21 mouse cellular contexts compared by ENCODE assay signal in genomic region chr4:144468091-144468490, GRCm38 (mm10). TPM values are rescaled to one million over a fixed set of nuclear protein-coding genes. Genes with fewer than 3 reads are reported as not detected.
DNase-seq lines count a peak whose midpoint lies in the region; ATAC-seq and TF ChIP-seq lines count a peak whose summit lies in the region.
"Had no signal": no experiment of that assay in that cellular context is flagged by ENCODE, and none has a peak within 500 bp of the region (broad histone marks: within the 10 kb centered on the region; RNA-seq: fewer than 3 reads in every experiment).

No protein-coding gene starts in this region.

- no peaks in the 10 kb centered on the region for H3K27me3 ChIP-seq in Patski

- no peak for TF ChIP-seq CTCF in Patski (IDR thresholded peaks at IDR 0.05)

- peak; percentile 3 for DNase-seq in NIH3T3 (ENCODE audit: low read depth)
- peak; percentile 62 for DNase-seq in Patski (ENCODE audit: low read depth, low spot score)
- no peak for DNase-seq in ovary, postnatal 10 days (ENCODE audit: low spot score)
- no peak for DNase-seq in cerebellum, adult 9-11 months
- DNase-seq: adrenal gland, adult 2 months; adrenal gland, adult 8-10 months; adrenal gland, postnatal 10 days; adrenal gland, postnatal 14 days; adrenal gland, postnatal 25 days; adrenal gland, postnatal 36 days; B cell, adult 2 months; cerebellum, adult 11 months; cerebellum, adult 11-12 months; cerebellum, adult 18-20 months; cerebellum, adult 2 months; cerebellum, adult 8-10 months had no signal

- in situ Hi-C loops in Patski (cut with MboI; ENCODE audit: low pct_unique_long_range_greater_than_20kb) = no loop called here

- CTCF ChIA-PET in Patski (lab: Charles Lee) = no interaction called here

- ATAC-seq in Patski = peak; percentile 83
- ATAC-seq: activated CD4-positive, CD25-positive, alpha-beta regulatory T cell, adult 4 months; CD4-positive, CD25-positive, alpha-beta regulatory T cell, adult 4 months had no signal

- POLR2A ChIA-PET in Patski (lab: Charles Lee) = no interaction called here

RNA-seq across cellular contexts. Expression of gene Aadacl3, which starts 4.5 kb away (rescaled TPM):
- polyA plus RNA-seq in Patski (2021) = not detected
- polyA plus RNA-seq: activated CD4-positive, CD25-positive, alpha-beta regulatory T cell, adult 4 months; adrenal gland, adult 2 months; brain, embryonic 14.5 days; C2C12; CD4-positive, CD25-positive, alpha-beta regulatory T cell, adult 4 months; cerebellum, adult 2 months; G1E had no signal

RNA-seq across cellular contexts. Expression of gene Gm9944, which starts 15.0 kb away (rescaled TPM):
- polyA plus RNA-seq in Patski (2021) = not detected
- polyA plus RNA-seq: activated CD4-positive, CD25-positive, alpha-beta regulatory T cell, adult 4 months; adrenal gland, adult 2 months; brain, embryonic 14.5 days; C2C12; CD4-positive, CD25-positive, alpha-beta regulatory T cell, adult 4 months; cerebellum, adult 2 months; G1E had no signal

RNA-seq across cellular contexts. Expression of gene 1700012P22Rik, which starts 29.5 kb away (rescaled TPM):
- not detected for polyA plus RNA-seq in Patski (2021)
- polyA plus RNA-seq: activated CD4-positive, CD25-positive, alpha-beta regulatory T cell, adult 4 months; adrenal gland, adult 2 months; brain, embryonic 14.5 days; C2C12; CD4-positive, CD25-positive, alpha-beta regulatory T cell, adult 4 months; cerebellum, adult 2 months; G1E had no signal

RNA-seq across cellular contexts. Expression of gene 9430007A20Rik, which starts 51.5 kb away (rescaled TPM):
- polyA plus RNA-seq in Patski (2021) = not detected
- polyA plus RNA-seq: activated CD4-positive, CD25-positive, alpha-beta regulatory T cell, adult 4 months; adrenal gland, adult 2 months; brain, embryonic 14.5 days; C2C12; CD4-positive, CD25-positive, alpha-beta regulatory T cell, adult 4 months; cerebellum, adult 2 months; G1E had no signal

RNA-seq across cellular contexts. Expression of gene Pramef12, which starts 59.8 kb away (rescaled TPM):
- 0.04 TPM for polyA plus RNA-seq in Patski (2021)
- polyA plus RNA-seq: activated CD4-positive, CD25-positive, alpha-beta regulatory T cell, adult 4 months; adrenal gland, adult 2 months; C2C12; CD4-positive, CD25-positive, alpha-beta regulatory T cell, adult 4 months; cerebellum, adult 2 months; G1E had no signal

Comparison
In these comparisons a context has a peak if more than half of its experiments do, and no peak if none do; other contexts are left out.
1. DNase-seq: peak in NIH3T3 (single experiment) and Patski (single experiment); none in ovary, postnatal 10 days (single experiment) and cerebellum, adult 9-11 months (single experiment).